Mouse (Mus musculus): ENCODE measurements around the gene Kcp. TPM values are rescaled to one million over a fixed set of nuclear protein-coding genes. Genes with fewer than 3 reads are reported as not detected.

The Kcp gene
- total RNA-seq, 2 experiments from 2014 or later: 10.0 to 14.4 TPM

DNA sequence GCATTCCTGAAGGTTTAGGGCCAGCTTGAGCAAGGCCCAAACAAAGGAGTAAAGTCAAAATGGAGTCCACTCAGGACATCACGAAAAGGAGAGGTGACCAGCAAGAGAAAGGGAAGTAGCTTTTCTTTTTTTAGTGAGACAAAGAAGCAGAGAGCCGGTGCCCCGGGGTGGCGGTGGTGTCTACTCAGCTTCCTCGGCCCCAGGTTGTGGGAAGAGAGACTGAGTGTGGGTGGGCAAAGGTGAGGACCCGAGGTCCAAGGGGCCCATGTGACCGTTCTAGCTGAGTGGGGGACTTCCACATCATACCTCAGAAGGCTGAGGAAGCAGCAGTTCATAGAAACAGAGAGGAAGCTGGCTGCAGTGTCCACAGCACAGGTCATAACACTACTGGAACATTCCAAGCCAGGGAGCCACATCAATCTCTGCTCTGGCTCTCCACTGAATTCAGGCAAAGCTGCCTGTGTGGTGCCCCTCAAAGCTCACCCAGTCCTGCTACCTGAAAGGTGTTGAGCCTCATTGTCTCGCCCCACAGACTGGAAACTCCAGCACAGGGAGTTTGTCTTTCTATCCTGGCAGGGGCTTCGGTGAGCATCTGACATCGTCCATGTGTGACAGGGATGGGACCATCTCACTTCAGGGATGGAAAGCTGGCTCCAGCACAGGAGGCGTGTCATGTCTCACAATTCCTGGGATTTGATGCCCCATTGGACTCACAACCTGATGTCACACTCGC lies 15.7 kb upstream of the Kcp start:
- DNase-seq (ENCODE audit: low spot score in 2 of 2): no peak

DNA sequence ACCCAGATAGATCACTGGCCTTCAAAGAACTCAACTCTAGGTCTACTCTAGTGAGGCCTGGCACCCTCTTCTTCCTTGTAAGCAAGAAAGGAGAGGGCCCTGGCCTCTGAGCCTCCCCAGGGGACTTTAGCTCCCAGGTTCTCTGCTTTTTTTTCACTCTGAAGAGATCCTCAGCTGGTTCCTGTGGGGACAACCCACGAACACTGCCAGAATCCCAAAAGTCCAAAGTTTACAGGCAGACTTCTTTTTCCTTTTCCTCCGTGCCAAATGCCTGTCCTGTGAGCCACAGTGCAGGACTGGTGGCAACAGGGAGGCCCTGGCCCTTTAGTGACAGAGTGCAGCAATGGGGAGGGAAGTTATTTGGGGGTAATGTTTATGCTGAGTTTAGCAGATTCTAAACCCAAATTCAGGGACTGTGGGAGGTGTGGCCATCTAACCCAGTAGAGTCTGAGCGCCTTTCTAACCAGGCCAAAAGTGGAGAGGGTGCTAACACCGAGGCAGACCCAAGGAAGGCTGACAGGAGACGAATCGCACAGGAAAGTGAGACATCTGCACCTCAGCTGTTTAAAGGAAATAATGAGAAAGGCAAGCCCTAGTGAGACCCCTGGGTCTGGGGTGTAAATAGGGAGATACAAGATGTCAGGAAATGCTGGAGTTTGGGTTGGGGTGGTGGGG lies 15.0 kb upstream of the Kcp start:
- no peak for DNase-seq (ENCODE audit: low spot score in 2 of 2)

DNA sequence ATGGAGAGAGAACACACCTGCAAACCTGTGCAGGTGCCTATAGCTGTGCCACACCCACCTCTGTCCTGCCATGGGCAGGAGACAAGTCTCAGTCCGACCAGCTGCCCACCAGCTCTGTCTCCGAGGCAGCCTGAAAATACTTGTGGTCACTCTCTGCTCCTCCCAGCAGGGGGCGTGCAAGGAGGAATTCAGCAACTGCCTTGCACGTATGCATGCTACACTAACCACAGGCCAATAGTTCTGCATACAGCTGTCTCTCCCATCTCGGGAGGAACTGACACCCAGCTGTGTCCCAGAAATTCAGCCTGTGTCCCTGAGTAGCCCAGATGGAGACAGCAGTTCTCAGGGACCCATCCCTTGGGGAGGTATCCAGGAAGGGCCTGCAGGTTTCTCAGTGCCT lies 9.4 kb upstream of the Kcp start:
- DNase-seq (ENCODE audit: low spot score in 2 of 2): peak; percentile 65 to 69

DNA sequence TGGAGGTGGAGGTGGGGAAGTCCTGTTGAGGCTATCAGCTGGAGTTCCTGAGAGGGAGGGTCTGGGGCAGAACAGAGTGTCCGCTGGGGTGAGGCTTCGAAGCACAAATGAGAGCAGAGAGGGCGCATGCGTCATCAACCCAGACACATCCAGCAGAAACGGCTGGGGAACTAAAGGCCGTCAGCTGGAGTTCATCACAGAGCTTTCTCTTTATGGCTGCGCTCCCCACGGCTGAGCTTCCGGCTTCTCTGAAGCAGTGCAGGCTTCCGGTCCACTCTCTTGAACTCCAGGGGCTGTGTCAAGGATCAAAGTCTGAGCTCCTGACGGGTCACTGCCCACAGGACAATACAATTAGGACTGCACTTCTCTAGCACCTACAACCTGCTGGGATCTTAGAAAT lies 5.5 kb upstream of the Kcp start:
- no peak for DNase-seq (ENCODE audit: low spot score in 2 of 2)

DNA sequence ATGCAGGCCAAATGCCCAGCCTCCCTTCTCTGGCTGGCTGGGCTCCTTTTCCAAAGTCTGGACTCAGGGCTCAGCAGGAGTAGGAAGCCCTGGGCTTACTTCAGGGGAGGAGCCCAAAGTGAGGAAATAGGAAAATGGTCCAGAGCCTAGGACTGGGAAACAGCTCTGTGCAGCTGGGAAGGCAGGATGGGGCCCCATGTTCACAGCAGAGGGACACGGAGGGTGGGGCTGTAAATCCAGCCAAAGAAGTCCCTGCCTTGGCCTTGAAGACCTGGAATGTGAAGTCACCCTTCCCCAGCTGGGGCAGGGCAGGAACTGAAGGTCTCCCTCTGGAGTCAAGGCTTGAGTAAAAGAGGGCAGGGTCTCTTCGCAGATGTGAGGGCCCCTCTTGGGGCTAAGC lies 1.3 kb upstream of the Kcp start:
- DNase-seq (ENCODE audit: low spot score in 2 of 2): no peak

DNA sequence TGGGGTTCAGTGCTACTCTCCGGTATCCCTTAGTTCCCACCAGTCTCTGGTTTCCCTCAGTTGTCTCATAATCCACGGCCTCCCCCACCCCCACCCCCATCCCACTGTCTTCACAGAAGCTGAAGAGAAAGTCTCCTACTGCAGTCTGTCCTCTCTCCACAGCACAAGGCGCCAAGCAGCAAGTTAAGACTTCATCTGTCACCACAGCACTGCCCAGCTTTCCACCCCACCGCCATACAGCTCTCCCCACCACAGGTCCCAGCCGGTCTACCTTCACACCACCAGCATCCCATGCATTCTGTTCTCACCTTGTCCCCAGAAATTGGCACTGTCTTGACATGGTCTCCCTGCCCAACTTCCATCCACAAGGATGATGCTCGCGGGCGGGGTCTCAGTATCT lies 918 bp downstream of the Kcp start:
- no peak for DNase-seq (ENCODE audit: low spot score in 2 of 2)

DNA sequence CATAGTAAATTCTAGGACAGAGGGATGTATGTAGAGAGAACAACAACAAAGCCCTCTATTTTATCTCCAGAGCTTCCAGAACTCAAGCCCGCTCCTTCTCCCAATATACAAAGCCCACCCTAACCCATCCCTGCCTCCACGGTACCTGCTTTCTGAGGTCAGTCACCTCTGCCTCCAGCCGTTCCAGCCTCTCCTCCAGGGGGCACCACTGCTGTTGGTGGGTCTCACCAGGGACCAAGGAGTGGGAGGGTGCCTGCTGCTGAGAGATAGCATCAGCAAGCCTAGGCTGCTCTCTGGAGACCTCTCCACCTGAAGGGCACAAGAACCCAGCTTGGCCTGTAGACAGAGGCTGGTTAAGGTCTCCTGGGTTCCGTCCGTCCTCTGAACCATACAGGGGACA lies 2.3 kb downstream of the Kcp start:
- DNase-seq (ENCODE audit: low spot score in 2 of 2): no peak

DNA sequence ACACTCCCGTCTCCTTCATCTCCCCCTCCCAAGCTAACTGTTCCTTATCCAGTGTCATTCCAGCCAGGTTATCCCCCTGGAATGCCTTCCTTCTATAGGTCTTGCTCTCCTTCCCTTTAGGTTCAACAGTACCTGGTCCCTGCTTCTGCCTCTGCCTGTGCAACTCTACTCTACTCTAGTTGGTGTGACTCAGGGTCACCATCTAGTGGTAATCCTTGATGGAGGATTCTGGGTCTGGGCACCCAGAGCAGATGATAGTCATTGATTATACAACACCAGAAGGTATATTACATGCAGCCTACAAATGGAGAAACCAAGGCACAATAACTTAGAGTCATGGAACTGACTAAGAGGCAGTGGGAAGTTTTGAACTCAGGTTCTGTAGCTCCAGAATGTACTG lies 6.2 kb downstream of the Kcp start:
- DNase-seq (ENCODE audit: low spot score in 2 of 2): no peak

DNA sequence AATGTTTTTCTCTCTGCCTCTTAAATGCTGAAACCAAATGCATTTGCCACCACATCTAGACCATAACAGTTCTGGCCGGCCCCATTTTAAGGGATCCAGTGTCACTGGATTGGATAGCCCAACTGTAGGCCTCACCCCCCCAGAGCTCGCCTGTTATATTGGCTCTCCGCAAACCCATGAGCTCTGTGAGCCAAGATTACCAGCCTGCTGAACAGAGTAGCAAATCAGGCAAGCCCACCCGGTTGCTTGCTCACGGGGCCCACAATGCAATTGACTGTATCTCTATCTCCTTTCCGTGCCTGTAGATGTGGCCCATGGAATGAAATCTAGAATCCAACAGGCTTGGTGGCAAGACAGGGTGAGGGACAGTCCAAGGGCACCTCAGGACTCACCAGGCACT lies 6.9 kb downstream of the Kcp start:
- no peak for DNase-seq (ENCODE audit: low spot score in 2 of 2)

DNA sequence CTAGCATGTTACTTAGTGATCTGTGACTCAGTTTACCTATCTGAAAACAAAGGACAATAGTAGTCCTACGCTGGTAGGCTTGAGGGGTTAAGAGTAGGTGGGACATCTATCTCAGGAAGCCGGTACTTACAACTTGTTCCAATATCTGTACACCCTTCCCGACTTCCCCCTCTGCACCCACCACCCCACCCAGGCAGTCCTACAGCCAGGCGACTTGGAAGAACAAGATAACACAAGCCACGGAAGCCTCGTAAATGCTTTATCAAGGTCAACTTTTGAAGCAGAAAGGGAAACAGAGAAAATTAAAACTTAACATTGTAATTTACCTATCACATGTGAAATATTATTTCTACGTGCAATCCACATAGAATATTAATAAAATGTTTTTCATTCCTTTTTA lies 7.6 kb downstream of the Kcp start:
- no peak for DNase-seq (ENCODE audit: low spot score in 2 of 2)

DNA sequence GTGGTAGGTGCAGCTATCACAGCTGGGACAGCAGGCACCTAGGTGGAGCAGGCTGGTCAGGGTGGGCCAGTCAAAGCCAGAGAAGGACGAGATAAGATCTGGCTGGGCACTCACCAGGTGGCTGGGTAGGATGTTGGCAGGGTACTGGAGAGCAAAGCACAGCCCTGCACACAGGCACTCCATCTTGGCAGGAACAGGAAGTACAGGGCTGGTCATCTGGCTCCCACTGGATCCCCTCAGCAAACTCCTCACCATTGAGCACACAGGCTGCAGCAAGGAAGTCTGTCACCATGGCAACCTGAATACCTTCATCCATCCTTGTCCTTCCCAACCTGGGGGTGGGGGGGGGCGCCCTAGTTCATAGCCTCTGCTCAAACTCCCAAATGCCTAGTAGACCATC lies 10.0 kb downstream of the Kcp start:
- no peak for DNase-seq (ENCODE audit: low spot score in 2 of 2)

DNA sequence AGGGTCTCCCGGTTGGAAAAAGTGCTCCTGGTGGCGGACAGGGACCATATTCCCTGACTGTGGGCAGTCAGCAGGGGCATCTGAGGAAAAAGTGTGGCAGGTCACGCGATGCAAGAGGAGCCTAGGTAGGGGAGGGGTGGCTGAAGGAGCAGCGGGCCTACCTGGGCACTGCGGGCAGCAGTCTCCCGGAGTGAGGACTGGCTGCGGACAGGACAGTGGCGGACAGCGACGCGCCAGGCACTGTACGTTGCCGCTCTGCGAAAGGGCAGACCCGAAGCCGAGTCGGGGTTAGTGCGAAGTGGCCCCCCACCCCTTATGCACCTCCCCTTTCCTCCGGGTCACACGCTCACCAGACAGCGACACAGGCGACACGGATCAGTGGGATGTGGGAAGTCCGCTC lies 11.5 kb downstream of the Kcp start:
- DNase-seq (ENCODE audit: low spot score in 2 of 2): no peak

DNA sequence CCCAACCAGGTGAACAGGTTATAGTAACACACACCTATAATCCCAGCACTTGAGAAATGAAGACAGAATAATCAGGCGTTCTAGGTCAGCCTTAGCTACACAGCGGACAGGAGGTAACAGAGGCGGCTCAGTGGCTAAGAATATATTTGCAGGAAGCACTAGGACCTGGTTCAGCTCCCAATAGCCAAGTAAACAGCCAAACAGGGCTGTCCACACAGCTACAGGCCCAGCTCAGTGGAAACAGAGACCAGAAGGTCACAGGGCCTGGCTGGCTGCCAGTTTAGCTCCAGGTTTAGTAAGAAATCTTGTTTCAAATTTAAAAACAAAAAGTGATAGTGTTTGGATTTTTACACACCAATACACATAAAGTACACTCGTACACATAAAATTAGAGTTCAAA lies 13.7 kb downstream of the Kcp start:
- no peak for DNase-seq (ENCODE audit: low spot score in 2 of 2)

DNA sequence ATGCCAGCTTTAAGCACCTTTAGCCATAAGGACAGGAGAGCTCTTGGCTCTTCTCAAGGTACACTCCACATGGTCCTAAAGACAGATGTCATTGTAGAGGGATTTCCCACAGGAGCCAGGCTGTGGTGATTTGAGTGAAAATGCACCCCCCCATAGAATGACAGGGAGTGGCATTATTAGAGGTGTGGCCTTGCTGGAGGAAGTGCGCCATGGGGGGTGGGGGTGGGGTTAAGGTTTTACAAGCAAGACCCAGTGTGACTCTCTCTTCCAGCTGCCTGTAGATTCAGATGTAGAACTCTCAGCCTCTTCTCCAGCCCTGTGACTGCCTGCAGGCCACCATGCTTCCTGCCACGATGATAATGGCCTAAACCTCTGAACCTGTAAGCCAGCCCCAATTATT lies 21.8 kb downstream of the Kcp start:
- no peak for DNase-seq (ENCODE audit: low spot score in 2 of 2)

DNA sequence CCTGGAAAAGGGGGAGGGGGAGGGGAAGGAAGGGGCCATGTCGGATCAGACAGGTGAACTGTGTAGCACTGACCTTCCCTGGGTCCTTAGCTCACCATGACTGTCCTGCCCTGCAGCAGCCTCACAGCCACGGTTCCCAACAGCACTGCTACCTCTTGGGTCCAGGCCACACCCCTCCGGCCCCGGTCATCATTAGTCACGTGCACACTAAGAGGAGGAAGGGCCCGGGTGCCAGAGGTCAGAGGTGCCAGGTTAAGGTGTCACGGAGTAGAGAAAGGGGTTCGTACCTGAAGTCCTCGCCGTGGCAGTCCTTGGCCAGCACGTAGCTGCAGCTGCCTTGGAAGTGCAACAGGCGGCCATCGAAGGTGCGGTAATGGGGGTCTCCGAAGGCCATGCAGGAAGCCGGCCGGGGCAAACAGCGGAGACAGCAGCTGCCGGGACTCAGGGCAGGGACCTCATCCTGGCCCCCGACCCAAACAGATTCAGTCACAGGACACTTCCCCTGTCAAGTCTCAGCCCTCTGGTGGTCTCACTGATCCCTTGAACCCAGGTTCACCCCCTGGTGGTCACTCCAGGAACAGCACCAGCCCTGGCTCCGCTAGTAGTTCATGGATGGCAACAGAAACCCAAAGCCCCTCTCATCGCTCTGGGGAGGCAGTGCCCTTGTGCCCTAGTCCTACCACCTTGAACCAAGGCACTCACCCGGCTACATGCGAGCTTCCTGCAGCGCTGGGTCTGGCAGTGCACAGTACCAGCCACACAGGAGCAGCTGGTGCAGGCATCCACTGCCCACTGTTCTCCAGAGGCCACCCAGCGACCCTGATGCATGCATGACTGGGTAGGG lies 22.8 kb downstream of the Kcp start:
- DNase-seq (ENCODE audit: low spot score in 2 of 2): peak; percentile 82 to 83

DNA sequence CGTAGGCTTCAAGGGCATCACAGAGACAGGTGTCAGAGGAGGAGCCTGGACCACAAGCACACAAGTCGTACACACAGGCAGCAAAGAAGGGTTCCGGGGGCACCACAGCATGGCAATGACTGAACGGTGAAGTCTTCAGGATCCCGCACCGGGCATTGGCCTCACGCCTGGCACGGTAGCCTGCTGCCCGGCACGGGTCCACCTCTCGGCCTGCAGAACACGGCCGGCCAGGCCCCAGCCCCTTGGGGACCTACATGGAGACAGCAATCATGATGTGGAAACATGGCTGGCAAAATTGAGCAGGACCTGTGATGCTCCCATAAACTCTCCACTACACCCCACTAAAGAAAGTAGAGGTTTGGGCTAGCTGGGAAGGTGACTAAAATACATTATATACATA lies 25.1 kb downstream of the Kcp start:
- no peak for DNase-seq (ENCODE audit: low spot score in 2 of 2)

DNA sequence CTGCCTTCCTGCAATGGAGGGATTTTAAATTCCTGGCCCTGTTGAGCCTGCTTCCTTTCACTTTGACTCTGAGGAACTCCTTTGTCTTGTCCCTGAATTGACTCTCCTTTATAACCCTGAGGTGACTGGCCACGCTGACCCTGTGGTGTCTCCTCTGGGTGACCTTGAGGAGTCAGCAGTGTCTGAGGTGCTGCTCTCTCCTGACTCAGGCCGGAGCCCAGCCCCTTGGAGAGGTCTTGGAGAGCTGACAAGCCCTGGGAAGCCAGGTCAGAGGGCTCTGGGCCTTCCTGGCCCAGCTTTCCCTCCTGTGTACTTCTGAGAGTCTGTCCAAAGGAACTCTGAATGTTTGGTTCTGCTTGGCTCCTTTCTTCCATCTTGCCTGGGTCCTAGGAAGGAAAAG lies 33.0 kb downstream of the Kcp start:
- DNase-seq (ENCODE audit: low spot score in 2 of 2): no peak

DNA sequence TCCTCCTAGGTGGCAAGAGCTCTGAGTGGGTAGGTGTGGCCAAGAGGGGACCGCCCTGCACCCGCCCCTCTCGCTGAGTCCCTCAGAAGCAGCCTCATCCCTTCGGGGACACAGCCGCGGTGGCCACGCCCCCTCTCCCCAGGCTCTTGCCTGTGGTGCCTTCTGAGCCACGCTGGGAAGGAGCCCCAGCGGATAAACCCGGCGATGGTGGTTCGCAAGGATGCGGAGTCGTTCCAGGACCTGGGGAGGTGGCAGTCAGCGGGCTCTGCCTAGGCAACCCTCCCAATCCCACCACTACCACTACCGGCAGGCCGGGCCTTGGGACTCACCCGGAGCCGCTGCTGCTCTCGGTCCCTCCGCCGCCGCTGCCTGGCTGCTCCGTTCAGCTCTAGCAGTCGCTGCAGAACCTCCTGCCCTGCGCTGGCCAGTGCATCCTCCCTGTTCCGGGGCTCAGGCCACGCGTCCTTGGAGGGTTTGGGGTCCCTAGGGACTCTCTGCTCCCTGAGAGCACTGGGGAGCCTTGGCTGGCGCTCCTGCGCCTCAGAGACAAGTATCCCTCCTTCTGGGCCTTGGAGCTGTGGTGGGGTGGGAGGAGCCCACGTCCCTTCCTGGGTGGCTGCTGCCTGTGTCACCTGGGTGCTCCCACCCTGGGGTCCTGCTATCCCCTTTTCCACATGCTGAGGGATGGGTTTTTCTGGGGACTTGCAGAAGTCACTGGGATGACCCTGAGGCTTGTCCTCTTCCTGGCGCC lies 33.6 kb downstream of the Kcp start:
- peak; percentile 54 to 71 for DNase-seq (ENCODE audit: low spot score in 2 of 2)

DNA sequence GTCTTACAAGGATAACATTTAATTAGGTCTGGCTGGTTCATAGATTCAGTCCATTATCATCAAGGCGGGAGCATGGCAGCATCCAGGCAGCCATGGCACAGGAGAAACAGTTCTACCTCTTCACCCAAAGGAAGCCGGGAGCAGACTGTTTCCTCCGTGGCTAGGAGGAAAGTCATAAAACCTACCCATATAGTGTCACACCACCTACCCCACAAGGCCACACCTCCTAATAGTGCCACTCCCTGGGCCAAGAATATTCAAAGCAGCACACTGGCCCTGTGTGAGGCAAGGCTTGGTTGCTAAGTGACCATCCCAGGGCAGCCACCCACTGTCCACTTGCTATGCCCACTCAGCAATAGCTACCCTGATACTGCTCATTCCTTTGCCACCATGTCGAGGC lies 36.6 kb downstream of the Kcp start, which contains the start of gene Atp6v1fnb:
Atp6v1fnb (plus strand) TSS at position 301 of the 400 bp plus-strand sequence.
- no peak for DNase-seq (ENCODE audit: low spot score in 2 of 2)

DNA sequence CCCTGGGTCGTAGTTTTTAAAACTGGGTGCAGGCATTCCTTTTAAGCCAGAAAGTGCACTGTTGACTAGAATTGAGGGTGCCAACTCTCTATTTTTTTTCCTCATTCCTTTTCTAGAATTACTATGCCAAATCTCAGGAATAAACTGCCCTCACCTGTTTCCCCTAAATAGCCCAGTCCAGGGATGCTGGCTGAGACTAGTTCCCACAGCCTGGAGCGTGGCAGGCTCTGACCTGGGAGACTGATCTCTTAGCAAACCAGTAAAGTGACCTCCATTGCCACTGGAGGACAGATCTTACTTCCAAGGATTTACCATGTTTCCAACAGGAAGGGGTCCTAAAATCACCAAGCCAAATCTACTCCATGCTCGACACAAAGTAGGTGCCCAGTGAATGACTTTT lies 38.9 kb downstream of the Kcp start:
- no peak for DNase-seq (ENCODE audit: low spot score in 2 of 2)

DNA sequence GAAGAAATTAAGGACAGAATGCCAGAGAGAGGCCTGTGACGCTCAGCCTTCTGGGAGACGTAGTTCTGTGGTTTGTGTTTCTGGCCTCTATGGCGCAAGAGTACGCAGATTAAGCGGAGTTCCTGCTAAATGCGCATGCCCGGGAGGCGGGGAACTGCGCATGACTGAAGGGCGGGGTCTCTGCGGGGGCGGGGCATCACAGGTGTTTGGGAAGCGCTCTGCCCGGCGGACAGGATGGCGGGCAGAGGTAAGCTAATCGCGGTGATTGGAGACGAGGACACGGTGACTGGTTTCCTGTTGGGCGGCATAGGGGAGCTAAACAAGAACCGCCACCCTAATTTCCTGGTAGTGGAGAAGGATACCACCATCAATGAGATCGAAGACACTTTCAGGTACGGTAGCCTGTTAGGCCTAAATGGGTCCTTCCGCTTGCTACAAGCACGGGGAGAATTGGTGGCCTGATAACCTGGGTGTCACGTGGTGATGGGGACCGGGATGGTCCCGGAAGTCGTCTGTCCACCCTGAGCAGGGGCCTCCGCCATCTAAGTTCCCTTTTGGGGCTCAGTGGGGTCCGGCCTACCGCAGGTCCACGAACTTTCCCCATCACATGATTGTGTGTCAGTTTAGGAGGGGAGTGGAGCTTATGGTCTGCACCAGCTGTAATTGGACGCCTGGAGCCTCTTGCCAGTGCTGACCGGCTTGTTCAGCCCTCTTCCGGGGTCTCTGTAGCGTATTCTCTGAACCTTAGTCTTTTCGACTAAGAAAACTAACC lies 40.0 kb downstream of the Kcp start, which contains the start of gene Atp6v1f:
Atp6v1f (plus strand) TSS at position 136 of the 772 bp plus-strand sequence.
- peak; percentile 86 to 92 for DNase-seq (ENCODE audit: low spot score in 2 of 2)

All from layer of hippocampus, postnatal 10 days (tissue).